Mouse (Mus musculus) midbrain, embryonic 13.5 days (tissue): ENCODE results near the gene Txnrd2. TPM values are rescaled to one million over a fixed set of nuclear protein-coding genes. Genes with fewer than 3 reads are reported as not detected.
A peak's percentile ranks its signal among the peaks of the same experiment; 100 is the strongest.

ENCODE experiments used
- ATAC-seq: fragments of 200-750 bp; cut with Nextera tagmentation; 2 replicates; pipeline ENCODE4 v1.8.0; 2017; ENCODE audit warnings: mild to moderate bottlenecking, moderate TSS enrichment, moderate library complexity
- H3K27ac ChIP-seq: fragments of 300-500 bp; sonication (generic); 2 replicates; pipeline ENCODE4 v1.5.1; 2015; ENCODE audit warnings: inconsistent platforms, mild to moderate bottlenecking, moderate library complexity
- H3K27me3 ChIP-seq: fragments of 300-500 bp; sonication (generic); 2 replicates; pipeline ENCODE4 v1.6.1; 2015; ENCODE audit warnings: mild to moderate bottlenecking, inconsistent platforms
- H3K36me3 ChIP-seq: fragments of 300-500 bp; sonication (generic); 2 replicates; pipeline ENCODE4 v1.6.1; 2015; ENCODE audit warnings: mild to moderate bottlenecking, inconsistent platforms
- H3K4me1 ChIP-seq: fragments of 300-500 bp; sonication (generic); replicated peaks from 2 replicates; pipeline ENCODE4 v1.6.1; 2015; ENCODE audit warnings: inconsistent platforms
- H3K4me2 ChIP-seq: fragments of 300-500 bp; sonication (generic); replicated peaks from 2 replicates; pipeline ENCODE4 v1.6.1; 2015; ENCODE audit warnings: moderate library complexity, mild to moderate bottlenecking, inconsistent platforms
- H3K4me3 ChIP-seq: fragments of 300-500 bp; sonication (generic); replicated peaks from 2 replicates; pipeline ENCODE4 v1.5.1; 2015; ENCODE audit warnings: mild to moderate bottlenecking, inconsistent platforms
- H3K9ac ChIP-seq: fragments of 300-500 bp; sonication (generic); replicated peaks from 2 replicates; pipeline ENCODE4 v1.6.1; 2015; ENCODE audit warnings: mild to moderate bottlenecking, inconsistent platforms
- H3K9me3 ChIP-seq: fragments of 300-500 bp; sonication (generic); 2 replicates; pipeline ENCODE4 v1.6.1; 2016; ENCODE audit warnings: mild to moderate bottlenecking, inconsistent platforms
- WGBS: fragments of 180-500 bp; shearing (Covaris S2); methylation state at CpG from one replicate; pipeline ENCODE4 v1.1.7; 2015; 5-methylcytosine and 5-hydroxymethylcytosine counted together
- polyA plus RNA-seq: library from polyadenylated mRNA; unstranded; fragments of >200 nt; fragmentation: Nextera tagmentation; extraction: Ambion mirVana; gene quantifications from 2 replicates; pipeline ENCODE4 v1.2.1, GENCODE M21; 2015

Gene Txnrd2
- polyA plus RNA-seq, 1 experiment from 2014 or later, result 25.9 TPM

GRCm38 (mm10) chr16:18386451-18386850 lies 39.7 kb upstream of the Txnrd2 start:
- 76% methylated on average over 7 of the region's 7 CpGs for WGBS
- Histone ChIP-seq H3K9me3 (no peaks in the 10 kb centered on the region), H3K4me3 (no peak overlapping the region), H3K4me2 (no peak overlapping the region), H3K4me1 (peaks cover 70% of the 10 kb centered on the region), H3K9ac (no peak overlapping the region), H3K27me3 (no peaks in the 10 kb centered on the region), H3K36me3 (peaks cover 10% of the 10 kb centered on the region; the same call in 1 of the 2 replicates), H3K27ac (peak overlapping the region; percentile 19; the same call in 1 of the 2 replicates)
- no peak for ATAC-seq

- no peak for ATAC-seq
- Histone ChIP-seq H3K27ac (peak overlapping the region; percentile 19; the same call in 1 of the 2 replicates), H3K4me1 (peaks cover 69% of the 10 kb centered on the region), H3K36me3 (peaks cover 10% of the 10 kb centered on the region; the same call in 1 of the 2 replicates), H3K27me3 (no peaks in the 10 kb centered on the region), H3K9ac (no peak overlapping the region), H3K4me2 (no peak overlapping the region), H3K9me3 (no peaks in the 10 kb centered on the region), H3K4me3 (no peak overlapping the region)
- 65% methylated on average over 3 of the region's 3 CpGs for WGBS
These were observed 39.2 kb upstream of the Txnrd2 start for GRCm38 (mm10) chr16:18386972-18387371.

GRCm38 (mm10) chr16:18387704-18388582 lies 38.2 kb upstream of the Txnrd2 start:
- Histone ChIP-seq H3K27ac (peak overlapping the region; percentile 71), H3K9ac (0 out of 2 replicates have a peak overlapping the region, but pooled peaks have one; percentile 29), H3K4me1 (peaks cover 66% of the 10 kb centered on the region), H3K4me3 (no peak overlapping the region), H3K4me2 (no peak overlapping the region), H3K9me3 (no peaks in the 10 kb centered on the region), H3K36me3 (peaks cover 10% of the 10 kb centered on the region; the same call in 1 of the 2 replicates), H3K27me3 (no peaks in the 10 kb centered on the region)
- WGBS, result 47% methylated on average over 6 of the region's 7 CpGs
- 0 out of 2 replicates have a peak, but pooled peaks have one; percentile 6 for ATAC-seq

GRCm38 (mm10) chr16:18388583-18389435 lies 37.4 kb upstream of the Txnrd2 start:
- Histone ChIP-seq H3K4me1 (peaks cover 66% of the 10 kb centered on the region), H3K9me3 (no peaks in the 10 kb centered on the region), H3K27ac (peak overlapping the region; percentile 71), H3K9ac (peak overlapping the region; percentile 29; the same call in 1 of the 2 replicates), H3K4me2 (no peak overlapping the region), H3K36me3 (peaks cover 10% of the 10 kb centered on the region; the same call in 1 of the 2 replicates), H3K27me3 (no peaks in the 10 kb centered on the region), H3K4me3 (no peak overlapping the region)
- WGBS, result 78% methylated on average over 14 of the region's 14 CpGs
- no peak for ATAC-seq

- Histone ChIP-seq H3K27me3 (no peaks in the 10 kb centered on the region), H3K4me2 (no peak overlapping the region), H3K27ac (no peak overlapping the region), H3K36me3 (peaks cover 10% of the 10 kb centered on the region; the same call in 1 of the 2 replicates), H3K4me1 (peaks cover 67% of the 10 kb centered on the region), H3K9ac (no peak overlapping the region), H3K9me3 (no peaks in the 10 kb centered on the region), H3K4me3 (no peak overlapping the region)
- no peak for ATAC-seq
- WGBS, result 77% methylated on average over 6 of the region's 6 CpGs
These were observed 35.8 kb upstream of the Txnrd2 start for GRCm38 (mm10) chr16:18390399-18390798.

- no peaks in the 10 kb centered on the region for H3K9me3 ChIP-seq
- H3K9ac ChIP-seq, result no peak overlapping the region
- no peak for ATAC-seq
- 99% methylated on average over 3 of the region's 3 CpGs for WGBS
- no peak overlapping the region for H3K27ac ChIP-seq
- H3K4me3 ChIP-seq, result no peak overlapping the region
- H3K4me1 ChIP-seq, result peaks cover 74% of the 10 kb centered on the region
- no peaks in the 10 kb centered on the region for H3K27me3 ChIP-seq
- no peak overlapping the region for H3K4me2 ChIP-seq
- H3K36me3 ChIP-seq, result peaks cover 10% of the 10 kb centered on the region; the same call in 1 of the 2 replicates
These were observed 35.1 kb upstream of the Txnrd2 start for GRCm38 (mm10) chr16:18391127-18391526.

- H3K27ac ChIP-seq, result peak overlapping the region; percentile 96
- ATAC-seq, result no peak
- no peaks in the 10 kb centered on the region for H3K27me3 ChIP-seq
- no peak overlapping the region; the same call in 1 of the 2 replicates for H3K4me3 ChIP-seq
- no peak overlapping the region for H3K9ac ChIP-seq
- H3K4me2 ChIP-seq, result peak overlapping the region; percentile 87
- H3K4me1 ChIP-seq, result peaks cover 75% of the 10 kb centered on the region
- no peaks in the 10 kb centered on the region for H3K9me3 ChIP-seq
- WGBS, result 86% methylated on average over 3 of the region's 3 CpGs
- peaks cover 13% of the 10 kb centered on the region for H3K36me3 ChIP-seq
These were observed 34.5 kb upstream of the Txnrd2 start for GRCm38 (mm10) chr16:18391728-18392127.

- peak overlapping the region; percentile 94 for H3K9ac ChIP-seq
- H3K4me3 ChIP-seq, result peak overlapping the region; percentile 88
- H3K27ac ChIP-seq, result peak overlapping the region; percentile 96
- peaks cover 23% of the 10 kb centered on the region for H3K36me3 ChIP-seq
- H3K9me3 ChIP-seq, result no peaks in the 10 kb centered on the region
- peak; percentile 83 for ATAC-seq
- peak overlapping the region; percentile 87 for H3K4me2 ChIP-seq
- no peaks in the 10 kb centered on the region for H3K27me3 ChIP-seq
- peaks cover 68% of the 10 kb centered on the region for H3K4me1 ChIP-seq
- under 1% methylated on average over 63 of the region's 63 CpGs for WGBS
These were observed 33.4 kb upstream of the Txnrd2 start for GRCm38 (mm10) chr16:18392469-18393426.

GRCm38 (mm10) chr16:18393595-18393994 lies 32.6 kb upstream of the Txnrd2 start:
- H3K27me3 ChIP-seq, result no peaks in the 10 kb centered on the region
- peak overlapping the region; percentile 87 for H3K4me2 ChIP-seq
- peak overlapping the region; percentile 88 for H3K4me3 ChIP-seq
- H3K4me1 ChIP-seq, result peaks cover 60% of the 10 kb centered on the region
- 43% methylated on average over 5 of the region's 5 CpGs for WGBS
- H3K36me3 ChIP-seq, result peaks cover 32% of the 10 kb centered on the region
- ATAC-seq, result peak; percentile 7; the same call in 1 of the 2 replicates
- peak overlapping the region; percentile 96 for H3K27ac ChIP-seq
- no peaks in the 10 kb centered on the region for H3K9me3 ChIP-seq
- H3K9ac ChIP-seq, result peak overlapping the region; percentile 94

- peak overlapping the region; percentile 87 for H3K4me2 ChIP-seq
- peak overlapping the region; percentile 96 for H3K27ac ChIP-seq
- H3K9me3 ChIP-seq, result no peaks in the 10 kb centered on the region
- peaks cover 60% of the 10 kb centered on the region for H3K4me1 ChIP-seq
- 55% methylated on average over 3 of the region's 3 CpGs for WGBS
- peak overlapping the region; percentile 94 for H3K9ac ChIP-seq
- ATAC-seq, result no peak
- peak overlapping the region; percentile 88 for H3K4me3 ChIP-seq
- H3K27me3 ChIP-seq, result no peaks in the 10 kb centered on the region
- H3K36me3 ChIP-seq, result peaks cover 36% of the 10 kb centered on the region
These were observed 32.1 kb upstream of the Txnrd2 start for GRCm38 (mm10) chr16:18394056-18394455.
